Mouse (Mus musculus) cortical plate, adult 2 months (tissue): ENCODE results near the gene Zbtb9. TPM values are rescaled to one million over a fixed set of nuclear protein-coding genes. Genes with fewer than 3 reads are reported as not detected.
A peak's percentile ranks its signal among the peaks of the same experiment; 100 is the strongest.

ENCODE experiments used
- H3K27ac ChIP-seq: fragments of 200-500 bp; 2 replicates; pipeline ENCODE4 v1.5.1; 2012; ENCODE audit warnings: low read length, control low read depth, inconsistent platforms; ENCODE audit not compliant: insufficient read depth
- H3K4me1 ChIP-seq: fragments of 200-500 bp; 2 replicates; pipeline ENCODE4 v1.6.1; 2011; ENCODE audit warnings: low read length; ENCODE audit not compliant: control insufficient read depth, insufficient read depth
- H3K4me3 ChIP-seq: fragments of 200-500 bp; 2 replicates; pipeline ENCODE4 v1.5.1; 2011; ENCODE audit warnings: mild to moderate bottlenecking, low read length, control low read depth; ENCODE audit not compliant: insufficient read depth
- CTCF ChIP-seq: fragments of 200-500 bp; IDR thresholded peaks from 2 replicates; pipeline ENCODE4 v1.5.1; 2011; ENCODE audit warnings: mild to moderate bottlenecking, control low read depth, low read length; ENCODE audit not compliant: insufficient read depth; ENCODE audit errors: extremely low read depth
- POLR2A ChIP-seq: fragments of 200-500 bp; IDR thresholded peaks from 2 replicates; pipeline ENCODE4 v1.6.1; 2011; ENCODE audit warnings: mild to moderate bottlenecking, low read length, control low read depth; ENCODE audit not compliant: insufficient read depth; ENCODE audit errors: extremely low read depth
- polyA plus RNA-seq: library from polyadenylated mRNA; depleted of rRNA; stranded (reverse); fragments of >200 nt; gene quantifications from 2 replicates; pipeline ENCODE4 v1.2.3, GENCODE M21; 2012

Gene Zbtb9
- polyA plus RNA-seq, 1 experiment, result 13.9 TPM

DNA sequence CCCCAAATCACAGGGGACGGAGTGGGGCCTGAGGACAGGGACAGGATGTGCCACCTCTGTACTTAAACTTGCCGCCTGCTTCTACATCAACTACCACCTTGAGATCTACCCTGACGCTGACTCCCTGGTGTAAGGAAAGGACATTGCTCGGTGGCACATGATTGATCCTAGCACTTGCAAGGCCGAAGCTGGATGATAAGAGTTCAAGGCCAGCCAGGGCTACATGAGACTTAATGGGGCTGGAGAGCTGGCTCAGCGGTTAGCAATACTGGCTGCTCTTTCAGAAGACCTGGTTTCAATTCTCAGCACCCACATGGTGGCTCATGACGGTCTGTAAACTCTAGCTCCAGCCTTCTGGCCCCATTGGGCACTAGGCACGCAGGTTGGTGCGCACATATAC is 48.8 kb downstream of the Zbtb9 start:
- Histone ChIP-seq H3K27ac (no peak overlapping the region), H3K4me3 (no peak overlapping the region), H3K4me1 (no peaks in the 10 kb centered on the region; the same call in 1 of the 2 replicates)
- TF ChIP-seq POLR2A (no peak), CTCF (no peak)

- no peak overlapping the region for H3K4me3 ChIP-seq
- no peak overlapping the region for H3K27ac ChIP-seq
- TF ChIP-seq CTCF, result no peak
- no peak for TF ChIP-seq POLR2A
- no peaks in the 10 kb centered on the region for H3K4me1 ChIP-seq
These were observed 50.4 kb downstream of the Zbtb9 start for GRCm38 (mm10) chr17:27023342-27023741.

DNA sequence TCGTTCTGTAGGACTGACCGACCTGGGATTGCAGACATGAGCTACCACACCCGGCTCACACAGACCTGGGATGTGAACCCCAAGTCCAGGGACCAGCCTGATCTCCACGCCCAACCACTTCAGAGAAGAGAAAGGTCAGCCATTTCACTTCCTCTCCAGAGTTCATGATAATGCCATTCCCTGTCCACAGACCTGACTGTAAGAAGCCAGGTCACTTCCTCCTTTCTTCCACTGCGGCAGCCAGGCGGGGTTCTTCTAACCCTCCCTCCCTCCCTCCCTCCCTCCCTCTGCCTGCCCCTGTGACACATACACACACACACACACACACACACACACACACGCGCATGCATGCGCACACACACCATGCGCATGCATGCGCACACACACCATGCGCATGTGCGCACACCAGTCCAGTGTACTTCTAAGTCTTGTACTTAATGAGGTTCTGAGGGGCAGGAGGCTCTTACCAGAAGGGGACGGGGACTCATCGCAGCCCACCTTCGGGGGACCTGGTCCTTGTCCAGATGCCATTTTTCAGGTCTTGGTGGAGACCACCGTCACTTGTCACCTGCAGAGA is 52.4 kb downstream of the Zbtb9 start:
- Histone ChIP-seq H3K27ac (no peak overlapping the region), H3K4me1 (no peaks in the 10 kb centered on the region), H3K4me3 (no peak overlapping the region)
- TF ChIP-seq POLR2A (no peak), CTCF (no peak)

GRCm38 (mm10) chr17:27025951-27026350 is 53.0 kb downstream of the Zbtb9 start:
- Histone ChIP-seq H3K4me1 (no peaks in the 10 kb centered on the region), H3K27ac (no peak overlapping the region), H3K4me3 (no peak overlapping the region)
- no peak for TF ChIP-seq POLR2A
- TF ChIP-seq CTCF, result no peak

- peak overlapping the region; percentile 85 for H3K27ac ChIP-seq
- no peaks in the 10 kb centered on the region for H3K4me1 ChIP-seq
- TF ChIP-seq CTCF (no peak), POLR2A (no peak)
- peak overlapping the region; percentile 90 for H3K4me3 ChIP-seq
These were observed 54.7 kb downstream of the Zbtb9 start for GRCm38 (mm10) chr17:27027460-27028283.

- H3K4me3 ChIP-seq, result peak overlapping the region; percentile 90
- no peaks in the 10 kb centered on the region for H3K4me1 ChIP-seq
- peak overlapping the region; percentile 85 for H3K27ac ChIP-seq
- TF ChIP-seq CTCF (peak; percentile 61), POLR2A (peak; percentile 72; the same call in 1 of the 2 replicates)
These were observed 55.4 kb downstream of the Zbtb9 start for GRCm38 (mm10) chr17:27028284-27028795.

- no peak for TF ChIP-seq POLR2A
- no peak for TF ChIP-seq CTCF
- Histone ChIP-seq H3K4me3 (peak within 1 kb of the TSS; percentile 90), H3K4me1 (no peaks in the 10 kb centered on the region), H3K27ac (peak within 1 kb of the TSS; percentile 85)
These were observed 55.9 kb downstream of the Zbtb9 start, which contains the start of gene Bak1 for GRCm38 (mm10) chr17:27028909-27029308. TSS of gene Bak1 (minus strand) at chr17:27029009.

DNA sequence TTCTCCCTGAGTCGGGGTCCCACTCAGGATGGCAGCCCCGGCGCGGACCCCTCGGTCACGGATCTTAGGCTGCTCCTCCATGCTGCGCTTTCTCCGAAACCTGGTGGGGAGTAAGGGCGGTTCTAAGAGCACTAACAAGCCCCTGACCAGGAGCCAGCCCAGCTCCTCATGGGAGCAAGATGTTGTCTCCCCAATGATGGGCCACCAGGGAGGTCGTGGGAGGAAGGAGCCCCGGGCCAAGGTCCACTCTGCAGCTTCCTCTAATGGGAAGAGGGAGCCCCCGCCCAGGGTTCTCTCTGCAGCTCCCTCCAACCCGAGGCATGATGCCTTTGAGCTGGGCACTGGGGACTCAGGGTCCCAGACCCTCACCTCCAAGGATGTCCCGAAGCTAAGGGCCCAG is 56.5 kb downstream of the Zbtb9 start:
- Histone ChIP-seq H3K27ac (no peak overlapping the region), H3K4me1 (no peaks in the 10 kb centered on the region), H3K4me3 (no peak overlapping the region)
- TF ChIP-seq POLR2A (no peak), CTCF (no peak)

- TF ChIP-seq POLR2A, result no peak
- no peaks in the 10 kb centered on the region for H3K4me1 ChIP-seq
- H3K4me3 ChIP-seq, result no peak overlapping the region
- no peak overlapping the region for H3K27ac ChIP-seq
These were observed 57.9 kb downstream of the Zbtb9 start for GRCm38 (mm10) chr17:27030896-27031295.

DNA sequence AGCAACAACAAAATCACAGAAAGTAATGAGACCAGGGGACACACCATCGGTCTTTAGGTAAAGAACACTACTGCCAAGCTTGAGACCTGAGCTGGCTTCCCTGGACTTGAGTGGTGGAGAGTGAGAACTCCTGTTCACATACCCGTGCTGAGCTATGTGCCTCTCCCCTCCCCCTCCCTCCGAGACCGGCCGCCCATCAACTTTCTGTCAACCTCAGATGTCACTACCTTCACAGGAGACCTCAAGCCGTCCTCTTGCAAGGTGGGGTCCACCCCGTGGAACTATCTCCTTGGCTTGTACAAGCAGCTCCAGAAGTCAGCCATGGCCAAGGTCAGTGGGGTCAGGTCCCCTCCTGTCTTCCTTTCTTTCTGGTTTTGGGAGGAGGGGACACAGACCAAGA is 59.4 kb downstream of the Zbtb9 start:
- Histone ChIP-seq H3K27ac (no peak overlapping the region), H3K4me1 (no peaks in the 10 kb centered on the region), H3K4me3 (no peak overlapping the region)
- TF ChIP-seq POLR2A (no peak), CTCF (no peak)
